Mouse (Mus musculus): ENCODE results near the gene Pik3cb.

- TF ChIP-seq CTCF (IDR thresholded peaks at IDR 0.05; ENCODE audit: insufficient read depth, low read length) (no peak), POLR2A (IDR thresholded peaks at IDR 0.05; ENCODE audit: borderline replicate concordance, extremely low read depth, low read depth, low read length) (no peak)
Measured at GRCm38 (mm10) chr9:99178736-99179135, 38.3 kb upstream of the Pik3cb start.
